Mouse (Mus musculus): ENCODE results near the gene Krt80. TPM values are rescaled to one million over a fixed set of nuclear protein-coding genes. Genes with fewer than 3 reads are reported as not detected.

The Krt80 gene
- polyA plus RNA-seq, 1 experiment from 2014 or later = 0.12 TPM

- Histone ChIP-seq H3K4me3 (replicated peaks) (no peak overlapping the region), H3K4me2 (no peak overlapping the region), H3K9me3 (replicated peaks) (no peaks in the 10 kb centered on the region), H3K36me3 (no peaks in the 10 kb centered on the region), H3K27me3 (replicated peaks) (no peaks in the 10 kb centered on the region), H3K9ac (replicated peaks) (no peak overlapping the region), H3K4me1 (peaks cover 8% of the 10 kb centered on the region), H3K27ac (replicated peaks) (no peak overlapping the region)
- ATAC-seq (ENCODE audit: low FRiP score) = no peak
- 61% methylated on average over 13 of the region's 15 CpGs for WGBS
Observed at GRCm38 (mm10) chr15:101311087-101311770, 58.7 kb downstream of the Krt80 start.

- WGBS = 58% methylated on average over 5 of the region's 5 CpGs
- Histone ChIP-seq H3K27ac (replicated peaks) (no peak overlapping the region), H3K4me3 (replicated peaks) (no peak overlapping the region), H3K27me3 (replicated peaks) (no peaks in the 10 kb centered on the region), H3K4me2 (no peak overlapping the region), H3K4me1 (no peaks in the 10 kb centered on the region), H3K36me3 (no peaks in the 10 kb centered on the region), H3K9me3 (replicated peaks) (no peaks in the 10 kb centered on the region), H3K9ac (replicated peaks) (no peak overlapping the region)
- no peak for ATAC-seq (ENCODE audit: low FRiP score)
Observed at GRCm38 (mm10) chr15:101309493-101309892, 60.5 kb downstream of the Krt80 start.

GRCm38 (mm10) chr15:101308440-101309348 is 61.3 kb downstream of the Krt80 start:
- Histone ChIP-seq H3K27ac (replicated peaks) (no peak overlapping the region), H3K9me3 (replicated peaks) (no peaks in the 10 kb centered on the region), H3K27me3 (replicated peaks) (no peaks in the 10 kb centered on the region), H3K4me2 (no peak overlapping the region), H3K4me3 (replicated peaks) (no peak overlapping the region), H3K36me3 (no peaks in the 10 kb centered on the region), H3K9ac (replicated peaks) (no peak overlapping the region), H3K4me1 (no peaks in the 10 kb centered on the region)
- ATAC-seq (ENCODE audit: low FRiP score) = no peak
- WGBS = 72% methylated on average over 13 of the region's 13 CpGs

- no peak overlapping the region for H3K4me3 ChIP-seq (replicated peaks)
- no peaks in the 10 kb centered on the region for H3K9me3 ChIP-seq (replicated peaks)
- H3K9ac ChIP-seq (replicated peaks) = no peak overlapping the region
- H3K36me3 ChIP-seq = no peaks in the 10 kb centered on the region
- no peaks in the 10 kb centered on the region for H3K27me3 ChIP-seq (replicated peaks)
- no peak overlapping the region for H3K4me2 ChIP-seq
- WGBS = 88% methylated on average over 4 of the region's 4 CpGs
- no peak overlapping the region for H3K27ac ChIP-seq (replicated peaks)
- no peaks in the 10 kb centered on the region for H3K4me1 ChIP-seq
- no peak for ATAC-seq (ENCODE audit: low FRiP score)
Observed at GRCm38 (mm10) chr15:101306459-101306858, 63.5 kb downstream of the Krt80 start.

- Histone ChIP-seq H3K4me3 (replicated peaks) (no peak overlapping the region), H3K27me3 (replicated peaks) (no peaks in the 10 kb centered on the region), H3K36me3 (no peaks in the 10 kb centered on the region), H3K4me1 (no peaks in the 10 kb centered on the region), H3K27ac (replicated peaks) (no peak overlapping the region), H3K9ac (replicated peaks) (no peak overlapping the region), H3K9me3 (replicated peaks) (no peaks in the 10 kb centered on the region), H3K4me2 (no peak overlapping the region)
- 84% methylated on average over 4 of the region's 4 CpGs for WGBS
- no peak for ATAC-seq (ENCODE audit: low FRiP score)
Observed at GRCm38 (mm10) chr15:101303830-101304229, 66.1 kb downstream of the Krt80 start.

- WGBS = 79% methylated on average over 3 of the region's 3 CpGs
- Histone ChIP-seq H3K27ac (replicated peaks) (no peak overlapping the region), H3K4me3 (replicated peaks) (no peak overlapping the region), H3K36me3 (no peaks in the 10 kb centered on the region), H3K9me3 (replicated peaks) (no peaks in the 10 kb centered on the region), H3K27me3 (replicated peaks) (no peaks in the 10 kb centered on the region), H3K4me1 (peaks cover 4% of the 10 kb centered on the region; the same call in 1 of the 2 replicates), H3K9ac (replicated peaks) (no peak overlapping the region), H3K4me2 (no peak overlapping the region)
- no peak for ATAC-seq (ENCODE audit: low FRiP score)
Observed at GRCm38 (mm10) chr15:101302201-101302600, 67.8 kb downstream of the Krt80 start.

- no peak for ATAC-seq (ENCODE audit: low FRiP score)
- no peak overlapping the region for H3K27ac ChIP-seq (replicated peaks)
Observed at GRCm38 (mm10) chr15:101300128-101300527, 69.8 kb downstream of the Krt80 start.

GRCm38 (mm10) chr15:101299480-101299960 is 70.4 kb downstream of the Krt80 start:
- 88% methylated on average over 14 of the region's 14 CpGs for WGBS
- Histone ChIP-seq H3K27ac (replicated peaks) (no peak overlapping the region), H3K9me3 (replicated peaks) (no peaks in the 10 kb centered on the region), H3K4me1 (peaks cover 4% of the 10 kb centered on the region; the same call in 1 of the 2 replicates), H3K27me3 (replicated peaks) (no peaks in the 10 kb centered on the region), H3K9ac (replicated peaks) (no peak overlapping the region), H3K4me2 (no peak overlapping the region), H3K36me3 (no peaks in the 10 kb centered on the region), H3K4me3 (replicated peaks) (no peak overlapping the region)
- no peak for ATAC-seq (ENCODE audit: low FRiP score)

More at GRCm38 (mm10) chr15:101300128-101300527, 69.8 kb downstream of the Krt80 start:
- no peak overlapping the region for H3K4me3 ChIP-seq (replicated peaks)
- no peak overlapping the region for H3K9ac ChIP-seq (replicated peaks)
- no peaks in the 10 kb centered on the region for H3K36me3 ChIP-seq
- no peaks in the 10 kb centered on the region for H3K27me3 ChIP-seq (replicated peaks)
- H3K9me3 ChIP-seq (replicated peaks) = no peaks in the 10 kb centered on the region
- H3K4me1 ChIP-seq = peaks cover 4% of the 10 kb centered on the region; the same call in 1 of the 2 replicates
- H3K4me2 ChIP-seq = no peak overlapping the region
- WGBS = 86% methylated on average over 6 of the region's 6 CpGs

GRCm38 (mm10) chr15:101298550-101298949 is 71.4 kb downstream of the Krt80 start:
- 13% methylated on average over 7 of the region's 7 CpGs for WGBS
- no peaks in the 10 kb centered on the region for H3K36me3 ChIP-seq
- H3K4me1 ChIP-seq = peaks cover 4% of the 10 kb centered on the region; the same call in 1 of the 2 replicates
- ATAC-seq (ENCODE audit: low FRiP score) = no peak
- no peaks in the 10 kb centered on the region for H3K9me3 ChIP-seq (replicated peaks)
- no peak overlapping the region for H3K4me2 ChIP-seq
- no peak overlapping the region for H3K4me3 ChIP-seq (replicated peaks)
- H3K27ac ChIP-seq (replicated peaks) = no peak overlapping the region
- H3K9ac ChIP-seq (replicated peaks) = no peak overlapping the region
- H3K27me3 ChIP-seq (replicated peaks) = no peaks in the 10 kb centered on the region

- Histone ChIP-seq H3K4me3 (replicated peaks) (no peak overlapping the region), H3K4me2 (no peak overlapping the region), H3K27ac (replicated peaks) (no peak overlapping the region), H3K9ac (replicated peaks) (no peak overlapping the region), H3K9me3 (replicated peaks) (no peaks in the 10 kb centered on the region), H3K4me1 (peaks cover 4% of the 10 kb centered on the region; the same call in 1 of the 2 replicates), H3K27me3 (replicated peaks) (no peaks in the 10 kb centered on the region), H3K36me3 (0 out of 2 replicates have a peak, but pooled peaks cover 1% of the 10 kb centered on the region)
- no peak for ATAC-seq (ENCODE audit: low FRiP score)
- WGBS = 22% methylated on average over 7 of the region's 7 CpGs
Observed at GRCm38 (mm10) chr15:101297988-101298387, 72.0 kb downstream of the Krt80 start.

All from neural tube, embryonic 15.5 days (tissue).